Mouse (Mus musculus) spleen, postnatal 36 days (tissue): ENCODE results near the gene Abcc1.

Source experiments
- DNase-seq, 2 experiments: peaks; one replicate each; pipeline ENCODE4 v3.0.0; 2022; ENCODE audit warnings: low spot score in 2 of 2, mixed read lengths in 1 of 2

Abcc1 gene

GRCm38 (mm10) chr16:14501649-14502360 lies 140.4 kb downstream of the Abcc1 start:
- no peak for DNase-seq

DNA sequence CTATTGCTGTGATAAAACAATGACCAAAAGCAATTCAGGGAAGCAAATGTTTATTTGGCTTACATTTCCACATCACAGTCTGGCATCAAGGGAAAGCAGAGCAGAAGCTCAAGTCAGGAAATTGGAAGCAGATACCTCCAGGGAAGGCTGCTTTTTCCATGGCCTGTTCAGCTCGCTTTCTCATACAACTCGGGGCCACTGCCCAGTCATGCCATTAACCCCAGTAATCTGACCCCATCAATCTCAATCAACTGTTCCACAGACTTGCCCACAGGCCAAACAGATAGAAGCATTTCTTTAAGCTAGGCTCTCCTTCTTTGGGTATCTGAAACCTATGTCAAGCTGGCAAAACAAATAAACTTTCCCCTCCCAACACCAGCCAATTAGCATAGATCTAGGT lies 145.1 kb downstream of the Abcc1 start:
- no peak for DNase-seq
